Mouse (Mus musculus) limb, embryonic 12.5 days (tissue): ENCODE results near the gene Gas7. TPM values are rescaled to one million over a fixed set of nuclear protein-coding genes. Genes with fewer than 3 reads are reported as not detected.

Source experiments
- ATAC-seq: fragments of 200-750 bp; cut with Nextera tagmentation; 2 replicates; pipeline ENCODE4 v1.8.0; 2017; ENCODE audit warnings: low read depth, moderate TSS enrichment; ENCODE audit not compliant: insufficient number of reproducible peaks, insufficient read depth, low FRiP score, low TSS enrichment
- H3K27ac ChIP-seq: fragments of 300-500 bp; sonication (generic); 2 replicates; pipeline ENCODE4 v1.5.1; 2016; ENCODE audit warnings: mild to moderate bottlenecking, moderate library complexity
- H3K27me3 ChIP-seq: fragments of 300-500 bp; sonication (generic); 2 replicates; pipeline ENCODE4 v1.6.1; 2016; ENCODE audit warnings: mild to moderate bottlenecking, moderate library complexity
- H3K36me3 ChIP-seq: fragments of 300-500 bp; sonication (generic); 2 replicates; pipeline ENCODE4 v1.6.1; 2016; ENCODE audit warnings: mild to moderate bottlenecking, moderate library complexity
- H3K4me1 ChIP-seq: fragments of 300-500 bp; sonication (generic); replicated peaks from 2 replicates; pipeline ENCODE4 v1.6.1; 2016
- H3K4me2 ChIP-seq: fragments of 300-500 bp; sonication (generic); 2 replicates; pipeline ENCODE4 v1.6.1; 2016; ENCODE audit warnings: mild to moderate bottlenecking, moderate library complexity
- H3K4me3 ChIP-seq: fragments of 300-500 bp; sonication (generic); replicated peaks from 2 replicates; pipeline ENCODE4 v1.5.1; 2016; ENCODE audit warnings: mild to moderate bottlenecking
- H3K9ac ChIP-seq: fragments of 300-500 bp; sonication (generic); replicated peaks from 2 replicates; pipeline ENCODE4 v1.6.1; 2016; ENCODE audit warnings: mild to moderate bottlenecking, moderate library complexity
- H3K9me3 ChIP-seq: fragments of 300-500 bp; sonication (generic); 2 replicates; pipeline ENCODE4 v1.6.1; 2016; ENCODE audit warnings: mild to moderate bottlenecking, moderate library complexity
- WGBS: fragments of 180-500 bp; shearing (Covaris S2); methylation state at CpG from one replicate; pipeline ENCODE4 v1.1.7; 2016; 5-methylcytosine and 5-hydroxymethylcytosine counted together
- polyA plus RNA-seq: library from polyadenylated mRNA; unstranded; fragments of >200 nt; fragmentation: Nextera tagmentation; extraction: Ambion mirVana; gene quantifications from 2 replicates; pipeline ENCODE4 v1.2.1, GENCODE M21; 2016

Gene Gas7
- polyA plus RNA-seq, 1 experiment from 2014 or later: 4.3 TPM

DNA sequence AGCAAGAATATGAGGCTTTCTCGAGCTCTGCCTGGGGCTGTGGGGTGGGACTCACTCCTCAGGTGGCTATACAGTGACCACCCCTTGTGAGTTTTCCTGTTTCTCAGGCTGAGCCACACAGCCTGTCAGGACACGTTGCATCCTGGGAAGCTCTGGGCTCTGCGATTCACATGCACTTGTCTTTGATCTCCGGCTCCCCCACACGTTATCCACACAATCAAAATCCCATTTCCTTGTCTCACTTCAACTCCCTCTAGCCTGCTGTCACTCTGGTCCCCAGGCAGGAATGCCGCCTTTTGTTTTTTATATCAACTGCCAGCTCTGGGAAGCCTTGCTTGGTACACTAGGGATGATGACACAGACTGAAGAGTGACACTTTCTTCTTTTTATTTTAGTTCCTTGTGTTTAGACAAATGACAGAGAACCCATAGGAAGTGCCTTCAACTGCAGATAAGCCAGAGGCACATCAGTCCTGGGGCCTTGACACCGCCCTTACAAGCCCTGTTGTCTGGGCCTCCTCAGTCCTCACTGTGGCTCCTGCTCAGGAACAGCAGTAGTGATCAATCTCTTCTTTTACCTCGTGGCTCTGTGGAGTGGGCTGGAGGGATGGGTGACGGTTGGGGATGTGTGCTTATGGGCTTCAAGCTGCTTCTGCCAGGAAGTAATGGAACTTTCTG is 103.7 kb downstream of the Gas7 start:
- Histone ChIP-seq H3K4me3 (no peak overlapping the region), H3K4me2 (no peak overlapping the region), H3K27me3 (no peaks in the 10 kb centered on the region), H3K36me3 (no peaks in the 10 kb centered on the region), H3K9ac (no peak overlapping the region), H3K27ac (no peak overlapping the region), H3K4me1 (peaks cover 12% of the 10 kb centered on the region), H3K9me3 (no peaks in the 10 kb centered on the region)
- no peak for ATAC-seq
- WGBS: 27% methylated on average over 9 of the region's 9 CpGs

DNA sequence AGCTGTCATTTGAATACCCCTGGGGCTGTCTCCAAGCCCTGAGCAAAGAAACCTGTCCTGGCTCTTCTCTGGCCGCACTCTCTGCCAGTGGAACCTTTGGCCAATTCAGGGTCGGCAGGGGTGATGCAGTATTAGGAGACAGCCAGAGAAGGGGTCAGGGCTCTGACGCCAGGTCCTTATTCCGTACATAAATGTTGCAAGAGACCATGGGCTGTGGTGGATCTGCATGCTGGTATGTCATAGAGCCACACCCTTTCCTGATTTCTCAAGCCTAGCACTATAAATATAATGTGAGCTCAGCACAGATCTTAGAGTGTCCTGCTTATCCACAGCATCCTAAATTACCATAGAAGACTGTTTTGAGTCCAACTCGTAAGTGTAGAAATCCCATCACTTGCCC is 104.3 kb downstream of the Gas7 start:
- Histone ChIP-seq H3K27me3 (no peaks in the 10 kb centered on the region), H3K4me3 (no peak overlapping the region), H3K9me3 (no peaks in the 10 kb centered on the region), H3K27ac (no peak overlapping the region), H3K4me2 (no peak overlapping the region), H3K36me3 (no peaks in the 10 kb centered on the region), H3K9ac (no peak overlapping the region), H3K4me1 (peaks cover 12% of the 10 kb centered on the region)
- 78% methylated on average over 5 of the region's 5 CpGs for WGBS
- ATAC-seq: no peak

DNA sequence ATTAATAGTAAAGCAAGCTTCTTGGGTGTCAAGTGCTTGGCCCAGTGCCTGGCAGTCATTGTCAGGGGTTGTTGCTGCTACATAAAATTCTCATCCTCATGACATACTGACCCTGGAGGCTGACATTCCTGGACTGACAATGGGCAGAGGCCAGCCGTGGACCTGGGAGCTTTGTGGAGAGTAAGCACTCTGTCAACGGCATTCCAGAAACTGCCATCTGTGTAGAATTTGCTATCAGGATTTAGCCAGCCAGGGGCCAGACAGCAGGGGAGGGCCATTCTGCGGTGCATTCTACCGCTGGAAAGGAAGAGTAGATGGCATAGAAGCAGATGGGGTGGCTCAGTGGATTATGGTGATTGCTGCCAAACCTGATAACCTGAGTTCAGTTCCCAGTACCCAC is 106.4 kb downstream of the Gas7 start:
- Histone ChIP-seq H3K4me3 (no peak overlapping the region), H3K27ac (no peak overlapping the region), H3K9me3 (no peaks in the 10 kb centered on the region), H3K9ac (no peak overlapping the region), H3K4me1 (peaks cover 9% of the 10 kb centered on the region), H3K27me3 (no peaks in the 10 kb centered on the region), H3K4me2 (no peak overlapping the region), H3K36me3 (no peaks in the 10 kb centered on the region)
- ATAC-seq: no peak
- WGBS: 59% methylated on average over 4 of the region's 4 CpGs

GRCm38 (mm10) chr11:67563141-67563540 is 107.9 kb downstream of the Gas7 start:
- no peak overlapping the region for H3K27ac ChIP-seq
- no peaks in the 10 kb centered on the region for H3K27me3 ChIP-seq
- H3K4me2 ChIP-seq: no peak overlapping the region
- no peak for ATAC-seq
- H3K4me1 ChIP-seq: peaks cover 13% of the 10 kb centered on the region
- no peaks in the 10 kb centered on the region for H3K36me3 ChIP-seq
- no peaks in the 10 kb centered on the region for H3K9me3 ChIP-seq
- H3K4me3 ChIP-seq: no peak overlapping the region
- WGBS: 53% methylated on average over 5 of the region's 5 CpGs
- no peak overlapping the region for H3K9ac ChIP-seq

- 87% methylated on average over 8 of the region's 8 CpGs for WGBS
- H3K27ac ChIP-seq: no peak overlapping the region
Observed at GRCm38 (mm10) chr11:67564003-67564637, 108.9 kb downstream of the Gas7 start.

GRCm38 (mm10) chr11:67565512-67565911 is 110.3 kb downstream of the Gas7 start:
- 95% methylated on average over 4 of the region's 4 CpGs for WGBS
- ATAC-seq: no peak
- no peaks in the 10 kb centered on the region for H3K9me3 ChIP-seq
- H3K4me1 ChIP-seq: peaks cover 9% of the 10 kb centered on the region
- H3K27me3 ChIP-seq: no peaks in the 10 kb centered on the region
- H3K4me3 ChIP-seq: no peak overlapping the region
- no peak overlapping the region for H3K9ac ChIP-seq
- H3K36me3 ChIP-seq: no peaks in the 10 kb centered on the region
- no peak overlapping the region for H3K4me2 ChIP-seq
- H3K27ac ChIP-seq: no peak overlapping the region

More at GRCm38 (mm10) chr11:67564003-67564637, 108.9 kb downstream of the Gas7 start:
- Histone ChIP-seq H3K9ac (no peak overlapping the region), H3K36me3 (no peaks in the 10 kb centered on the region), H3K9me3 (no peaks in the 10 kb centered on the region), H3K4me1 (peaks cover 10% of the 10 kb centered on the region), H3K4me3 (no peak overlapping the region), H3K4me2 (no peak overlapping the region), H3K27me3 (no peaks in the 10 kb centered on the region)
- no peak for ATAC-seq

GRCm38 (mm10) chr11:67566704-67567103 is 111.5 kb downstream of the Gas7 start:
- whole genome bisulfite sequencing: 50% methylated on average over 5 of the region's 5 CpGs
- no peaks in the 10 kb centered on the region for H3K9me3 ChIP-seq

GRCm38 (mm10) chr11:67567184-67567583 is 111.9 kb downstream of the Gas7 start:
- no peaks in the 10 kb centered on the region for H3K36me3 ChIP-seq
- H3K4me3 ChIP-seq: no peak overlapping the region
- no peaks in the 10 kb centered on the region for H3K27me3 ChIP-seq
- H3K4me2 ChIP-seq: no peak overlapping the region
- no peaks in the 10 kb centered on the region for H3K9me3 ChIP-seq
- H3K27ac ChIP-seq: no peak overlapping the region
- H3K4me1 ChIP-seq: peaks cover 14% of the 10 kb centered on the region
- no peak overlapping the region for H3K9ac ChIP-seq
- ATAC-seq: no peak
- whole genome bisulfite sequencing: 56% methylated on average over 5 of the region's 5 CpGs

More at GRCm38 (mm10) chr11:67566704-67567103, 111.5 kb downstream of the Gas7 start:
- Histone ChIP-seq H3K4me2 (no peak overlapping the region), H3K4me3 (no peak overlapping the region), H3K27me3 (no peaks in the 10 kb centered on the region), H3K4me1 (peaks cover 13% of the 10 kb centered on the region), H3K27ac (no peak overlapping the region), H3K36me3 (no peaks in the 10 kb centered on the region), H3K9ac (no peak overlapping the region)
- ATAC-seq: no peak; the same call in 1 of the 2 replicates

DNA sequence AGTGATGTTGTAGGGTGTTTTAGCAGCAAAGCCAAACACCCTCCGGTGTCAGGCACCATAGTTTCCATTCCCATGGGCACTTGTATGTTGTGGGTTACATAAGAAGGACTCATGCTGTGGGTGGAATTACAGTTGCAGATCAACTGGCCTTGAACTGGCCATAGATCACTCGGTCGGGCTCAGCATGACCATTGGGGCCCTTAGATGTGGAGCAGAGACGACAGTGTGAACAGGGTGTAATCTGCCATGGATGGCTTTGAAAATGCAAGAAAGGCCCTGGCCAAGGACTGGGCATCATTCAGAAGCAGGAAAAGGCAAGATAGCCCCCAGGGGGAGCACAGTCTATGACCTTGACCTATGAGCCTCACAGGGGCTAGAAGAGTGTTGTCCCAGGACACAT is 112.8 kb downstream of the Gas7 start:
- ATAC-seq: no peak
- Histone ChIP-seq H3K9me3 (no peaks in the 10 kb centered on the region), H3K4me3 (no peak overlapping the region), H3K4me2 (no peak overlapping the region), H3K27ac (no peak overlapping the region), H3K36me3 (no peaks in the 10 kb centered on the region), H3K27me3 (no peaks in the 10 kb centered on the region), H3K9ac (no peak overlapping the region), H3K4me1 (peaks cover 14% of the 10 kb centered on the region)
- 89% methylated on average over 4 of the region's 4 CpGs for WGBS

DNA sequence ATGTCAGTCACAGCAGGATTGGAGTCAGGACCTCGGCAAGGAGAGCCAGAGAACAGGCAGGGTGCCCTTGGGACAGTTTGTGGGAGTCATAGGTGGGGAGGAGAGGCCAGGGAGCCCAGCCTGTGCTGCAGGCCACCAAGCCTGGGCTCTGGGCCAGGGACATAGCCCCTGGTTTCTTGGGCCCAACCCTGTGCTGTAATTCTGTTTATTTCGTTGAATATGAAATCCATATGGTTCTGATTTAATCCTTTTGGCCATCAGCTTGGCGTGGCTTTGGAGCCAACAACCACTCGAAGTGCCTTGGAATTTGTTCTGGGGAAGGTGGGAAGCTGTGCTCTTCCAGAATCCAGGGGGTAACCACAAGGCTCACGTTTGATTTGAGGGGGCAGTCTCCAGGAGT is 113.6 kb downstream of the Gas7 start:
- H3K9me3 ChIP-seq: no peaks in the 10 kb centered on the region
- no peak for ATAC-seq
- 53% methylated on average over 5 of the region's 5 CpGs for WGBS

DNA sequence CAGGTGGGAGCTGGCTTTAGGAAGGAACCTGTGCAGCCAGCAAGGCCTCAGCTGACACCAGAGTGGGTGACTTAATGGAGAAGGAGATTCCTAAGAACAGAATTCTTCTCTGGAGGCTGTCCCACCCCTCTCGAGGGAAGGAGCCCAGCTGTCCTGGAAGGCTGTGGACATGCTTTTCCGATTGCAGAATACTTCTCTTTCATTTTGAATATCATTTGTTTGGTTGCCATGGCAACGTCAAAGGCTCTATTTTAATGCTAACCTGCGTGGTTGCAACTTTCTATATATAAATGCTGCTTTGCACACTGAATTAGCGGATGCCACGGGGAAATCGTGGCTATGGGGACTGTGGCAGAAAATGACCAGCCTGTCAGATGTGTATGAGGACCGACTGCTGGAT is 115.7 kb downstream of the Gas7 start:
- ATAC-seq: no peak
- H3K4me3 ChIP-seq: no peak overlapping the region
- no peaks in the 10 kb centered on the region for H3K9me3 ChIP-seq
- peaks cover 14% of the 10 kb centered on the region for H3K4me1 ChIP-seq
- H3K9ac ChIP-seq: no peak overlapping the region
- WGBS: 79% methylated on average over 8 of the region's 8 CpGs
- H3K27me3 ChIP-seq: no peaks in the 10 kb centered on the region
- H3K27ac ChIP-seq: no peak overlapping the region
- H3K4me2 ChIP-seq: no peak overlapping the region
- no peaks in the 10 kb centered on the region for H3K36me3 ChIP-seq

More for the DNA sequence above, 113.6 kb downstream of the Gas7 start:
- Histone ChIP-seq H3K36me3 (no peaks in the 10 kb centered on the region), H3K4me2 (no peak overlapping the region), H3K27ac (no peak overlapping the region), H3K4me1 (peaks cover 14% of the 10 kb centered on the region), H3K27me3 (no peaks in the 10 kb centered on the region), H3K9ac (no peak overlapping the region), H3K4me3 (no peak overlapping the region)

GRCm38 (mm10) chr11:67574344-67574743 is 119.1 kb downstream of the Gas7 start:
- Histone ChIP-seq H3K4me3 (no peak overlapping the region), H3K4me2 (no peak overlapping the region), H3K27ac (no peak overlapping the region), H3K9ac (no peak overlapping the region), H3K27me3 (no peaks in the 10 kb centered on the region), H3K4me1 (0 out of 2 replicates have a peak, but pooled peaks cover 5% of the 10 kb centered on the region), H3K36me3 (no peaks in the 10 kb centered on the region), H3K9me3 (no peaks in the 10 kb centered on the region)
- 82% methylated on average over 5 of the region's 5 CpGs for WGBS
- ATAC-seq: no peak
